Mouse (Mus musculus): ENCODE measurements around the gene Gls.

The Gls gene

DNA sequence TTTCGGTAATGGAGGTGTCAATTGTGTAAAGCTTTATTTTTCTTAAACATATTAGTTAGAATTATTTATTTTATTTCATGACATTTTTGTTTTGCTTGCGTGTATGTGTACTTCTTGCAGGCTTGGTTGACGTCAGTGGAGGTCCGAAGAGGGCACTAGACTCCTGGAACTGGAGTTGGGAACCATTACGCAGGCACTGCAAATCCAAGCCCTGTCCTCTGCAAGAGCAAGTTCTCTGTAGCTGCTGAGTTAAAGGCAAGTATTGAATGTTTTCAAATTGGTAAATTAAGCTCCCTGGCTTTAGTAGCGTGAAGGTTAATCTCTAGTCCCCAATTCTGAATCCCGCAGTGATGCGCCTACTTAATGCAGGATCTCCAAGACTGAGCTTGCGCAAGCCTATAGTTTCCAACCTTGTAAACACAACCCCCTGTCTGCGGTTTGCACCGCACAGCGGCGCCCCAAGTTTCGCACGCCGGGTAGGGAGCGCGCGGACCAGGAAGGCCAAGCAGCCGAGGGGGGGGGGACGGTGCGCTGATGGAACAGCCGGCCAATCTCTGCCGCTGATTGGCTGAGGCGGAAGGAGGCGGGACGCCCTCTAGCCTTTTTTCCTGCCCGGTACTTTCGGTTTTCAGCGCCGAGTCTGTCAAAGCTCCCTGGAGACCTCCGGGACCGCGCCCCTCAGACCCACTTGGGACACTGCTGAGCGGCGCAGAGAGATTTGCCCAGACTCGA lies 114.0 kb downstream of the Gls start, which contains the start of gene Stat1:
Gene Stat1 (plus strand): TSS at position 581 of the 732 bp plus-strand sequence.
- peak; percentile 86 for DNase-seq

DNA sequence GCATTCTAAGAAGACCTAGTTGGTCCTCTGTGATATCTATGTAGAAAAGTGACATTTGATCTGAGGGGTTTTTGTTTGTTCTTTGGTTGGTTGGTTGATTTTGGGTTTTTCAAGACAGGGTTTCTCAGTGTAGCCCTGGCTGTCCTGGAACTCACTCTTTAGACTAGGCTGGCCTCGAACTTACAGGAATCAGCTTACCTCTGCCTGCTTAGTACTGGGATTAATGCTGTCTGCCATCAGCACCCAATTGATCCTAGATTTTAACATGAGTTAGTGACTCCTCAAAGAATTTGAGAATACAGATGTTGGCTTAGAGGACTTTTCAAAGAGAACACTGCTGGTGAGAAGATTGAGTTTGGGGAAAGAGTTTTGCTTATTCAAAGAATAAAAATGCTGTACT lies 115.3 kb downstream of the Gls start:
- DNase-seq, result no peak

DNA sequence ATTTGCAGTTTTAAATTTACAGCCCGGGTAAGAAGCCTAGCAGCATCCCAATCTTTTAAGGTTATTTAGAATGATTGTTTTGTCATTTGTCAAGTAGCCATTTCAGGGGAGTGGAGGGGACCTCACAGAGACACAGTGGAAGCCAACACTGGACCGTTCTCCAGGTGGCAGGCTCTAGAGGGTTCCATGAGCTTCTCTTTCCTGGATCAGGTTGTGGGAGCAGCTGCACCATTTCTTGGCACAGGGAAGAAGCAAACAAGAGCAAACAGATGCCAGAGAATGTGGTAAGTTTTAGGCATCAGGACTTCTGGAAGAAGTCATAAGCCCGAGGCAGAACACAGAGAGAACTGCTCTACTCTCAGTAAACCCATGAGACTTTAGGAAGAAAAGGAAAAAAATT lies 116.6 kb downstream of the Gls start:
- DNase-seq, result no peak

DNA sequence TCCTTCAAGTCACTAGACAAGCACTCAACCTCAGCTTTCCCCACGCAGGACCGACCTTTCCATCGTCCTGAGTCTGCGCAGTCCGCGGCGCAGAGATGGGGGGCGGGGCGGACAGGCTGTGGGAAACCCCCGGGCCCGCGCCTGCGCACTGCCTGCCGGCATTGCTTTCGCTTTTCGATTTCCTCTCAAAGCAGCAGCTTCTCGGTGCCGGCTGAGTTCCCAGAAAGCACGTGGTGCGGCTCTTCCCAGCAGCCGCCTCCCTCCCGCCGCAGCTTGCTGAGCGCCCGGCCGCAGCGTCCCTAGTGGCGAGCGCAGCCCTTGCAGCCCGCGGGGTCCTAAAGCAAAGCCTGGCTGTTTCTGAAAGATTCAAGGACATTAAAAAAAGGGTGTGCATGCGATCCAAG lies 119.4 kb downstream of the Gls start:
- peak; percentile 98 for DNase-seq

All from right cerebral cortex, adult 18-20 months (tissue).